Comparison of ENCODE assay signal across 16 mouse cellular contexts in genomic region chr2:105678880-105679321, GRCm38 (mm10). TPM values are rescaled to one million over a fixed set of nuclear protein-coding genes. Genes with fewer than 3 reads are reported as not detected.
DNase-seq lines count a peak whose midpoint lies in the region; ATAC-seq and TF ChIP-seq lines count a peak whose summit lies in the region.
"Had no signal": no experiment of that assay in that cellular context is flagged by ENCODE, and none has a peak within 500 bp of the region (broad histone marks: within the 10 kb centered on the region; RNA-seq: fewer than 3 reads in every experiment).

No protein-coding gene starts in this region.

- H3K4me2 ChIP-seq in forebrain, embryonic 13.5 days, result peak overlapping the region; percentile 78
- H3K4me2 ChIP-seq in midbrain, embryonic 12.5 days (replicated peaks), result peak overlapping the region; percentile 59
- H3K4me2 ChIP-seq: limb, embryonic 12.5 days had no signal

- H3K27ac ChIP-seq in forebrain, embryonic 13.5 days, result peak overlapping the region; percentile 91
- H3K27ac ChIP-seq in midbrain, embryonic 12.5 days (replicated peaks), result peak overlapping the region; percentile 40
- H3K27ac ChIP-seq: limb, embryonic 12.5 days had no signal

- intact Hi-C loops in left cerebral cortex, postnatal 10 days (cut with DNase I), result loop anchor here (5.0 to 10.0 kb wide), 3 partner anchors 344 to 552 kb away; partner anchors contain the start of gene Wt1

- H3K9me3 ChIP-seq in E14TG2a.4 (ENCODE audit: low read length), result no peaks in the 10 kb centered on the region
- no peaks in the 10 kb centered on the region for H3K9me3 ChIP-seq in forebrain, embryonic 13.5 days (replicated peaks)
- H3K9me3 ChIP-seq in midbrain, embryonic 12.5 days, result no peaks in the 10 kb centered on the region
- H3K9me3 ChIP-seq: limb, embryonic 12.5 days had no signal

- peaks cover 75% of the 10 kb centered on the region for H3K4me1 ChIP-seq in E14TG2a.4 (replicated peaks; ENCODE audit: low read depth, low read length)
- peaks cover 71% of the 10 kb centered on the region for H3K4me1 ChIP-seq in forebrain, embryonic 13.5 days
- peaks cover 50% of the 10 kb centered on the region for H3K4me1 ChIP-seq in midbrain, embryonic 12.5 days

- peaks cover 56% of the 10 kb centered on the region for H3K27me3 ChIP-seq in E14TG2a.4 (ENCODE audit: insufficient read depth, low read length)
- H3K27me3 ChIP-seq in forebrain, embryonic 13.5 days, result peaks cover 51% of the 10 kb centered on the region
- peaks cover 94% of the 10 kb centered on the region for H3K27me3 ChIP-seq in midbrain, embryonic 12.5 days

- ATAC-seq in forebrain, embryonic 13.5 days, result no peak
- ATAC-seq in midbrain, embryonic 12.5 days (ENCODE audit: low FRiP score, low read depth), result no peak
- ATAC-seq: lung, postnatal 0 days had no signal

- H3K4me3 ChIP-seq in E14TG2a.4 (replicated peaks; ENCODE audit: low read length), result peak overlapping the region; percentile 84
- H3K4me3 ChIP-seq in forebrain, embryonic 13.5 days, result peak overlapping the region; percentile 72
- peak overlapping the region; percentile 54 for H3K4me3 ChIP-seq in midbrain, embryonic 12.5 days
- H3K4me3 ChIP-seq: limb, embryonic 12.5 days; myocyte had no signal

- H3K9ac ChIP-seq in forebrain, embryonic 13.5 days, result peak overlapping the region; percentile 75
- peak overlapping the region; percentile 46 for H3K9ac ChIP-seq in midbrain, embryonic 12.5 days (replicated peaks)
- H3K9ac ChIP-seq: limb, embryonic 12.5 days had no signal

- H3K36me3 ChIP-seq in E14TG2a.4 (ENCODE audit: insufficient read depth, low read length), result peaks cover 5% of the 10 kb centered on the region; the same call in 1 of the 2 replicates
- no peaks in the 10 kb centered on the region for H3K36me3 ChIP-seq in forebrain, embryonic 13.5 days (ENCODE audit: poor library complexity, severe bottlenecking)
- H3K36me3 ChIP-seq in midbrain, embryonic 12.5 days, result no peaks in the 10 kb centered on the region
- H3K36me3 ChIP-seq: limb, embryonic 12.5 days had no signal

- DNase-seq in MEL-GATA-1-ER (ENCODE audit: extremely low read depth, low read depth), result peak; percentile 33
- no peak for DNase-seq in right cerebral cortex, postnatal 4 days
- DNase-seq in left cerebral cortex, adult 9 months (ENCODE audit: low spot score in 2 of 2), result no peak
- DNase-seq in left cerebral cortex, postnatal 10 days (ENCODE audit: extremely low spot score in 1 of 2, low spot score in 2 of 2), result no peak
- DNase-seq: adrenal gland, adult 2 months; heart, postnatal 10 days; kidney, postnatal 25 days; thymus, postnatal 14 days had no signal

- no peak for TF ChIP-seq CTCF in E14TG2a.4 (conservative IDR thresholded peaks at IDR 0.05; ENCODE audit: low read length)

- WGBS in forebrain, embryonic 13.5 days, result 5% methylated on average over 7 of the region's 7 CpGs
- 1% methylated on average over 7 of the region's 7 CpGs for WGBS in midbrain, embryonic 12.5 days

RNA-seq across cellular contexts. Expression of gene Pax6, which starts 10.2 kb away (rescaled TPM):
- polyA plus RNA-seq in forebrain, embryonic 13.5 days (2015; fragmentation: Nextera tagmentation; extraction: Ambion mirVana), result 87.1 and 92.7 TPM in 2 replicates
- polyA plus RNA-seq in midbrain, embryonic 12.5 days (2016; fragmentation: Nextera tagmentation; extraction: Ambion mirVana), result 21.5 and 74.8 TPM in 2 replicates
- 1 to 10 TPM; 7.0 to 7.5 TPM for total RNA-seq in left cerebral cortex, postnatal 10 days (2021)
- total RNA-seq: adrenal gland, adult 2 months; common myeloid progenitor, adult 5-6 weeks; gastrocnemius, adult 8-10 months; heart, postnatal 10 days had no signal
- polyA plus RNA-seq: adrenal gland, adult 2 months; limb, embryonic 12.5 days; lung, postnatal 0 days had no signal
